Mouse (Mus musculus): Measurements from ENCODE around the gene Gm13290. TPM values are rescaled to one million over a fixed set of nuclear protein-coding genes. Genes with fewer than 3 reads are reported as not detected.

Gm13290 gene
- polyA plus RNA-seq, 1 experiment from 2014 or later, result not detected

Other genes with a start within 250 kb of the Gm13290 start
- not detected in 2 replicates for gene Ifna15, start 215.6 kb upstream of the Gm13290 start, polyA plus RNA-seq (2014; fragmentation: Nextera tagmentation; extraction: Ambion mirVana)
- not detected in 2 replicates for gene Ifna14, start 202.0 kb upstream of the Gm13290 start, polyA plus RNA-seq (2014; fragmentation: Nextera tagmentation; extraction: Ambion mirVana)
- not detected in 2 replicates for gene Ifna9, start 181.4 kb upstream of the Gm13290 start, polyA plus RNA-seq (2014; fragmentation: Nextera tagmentation; extraction: Ambion mirVana)
- gene Ifna12, start 170.5 kb upstream of the Gm13290 start, polyA plus RNA-seq (2014; fragmentation: Nextera tagmentation; extraction: Ambion mirVana), result not detected in 2 replicates
- gene C87499, start 139.4 kb upstream of the Gm13290 start, polyA plus RNA-seq (2014; fragmentation: Nextera tagmentation; extraction: Ambion mirVana), result not detected in 2 replicates
- not detected in 2 replicates for gene Ifna13, start 129.4 kb upstream of the Gm13290 start, polyA plus RNA-seq (2014; fragmentation: Nextera tagmentation; extraction: Ambion mirVana)
- gene Ifna16, start 96.9 kb upstream of the Gm13290 start, polyA plus RNA-seq (2014; fragmentation: Nextera tagmentation; extraction: Ambion mirVana), result not detected in 2 replicates
- gene Ifna2, start 89.9 kb upstream of the Gm13290 start, polyA plus RNA-seq (2014; fragmentation: Nextera tagmentation; extraction: Ambion mirVana), result not detected in 2 replicates
- not detected in 2 replicates for gene Ifnab, start 82.5 kb upstream of the Gm13290 start, polyA plus RNA-seq (2014; fragmentation: Nextera tagmentation; extraction: Ambion mirVana)
- 0.77 and 1.2 TPM in 2 replicates for gene Gm26566, start 52.0 kb upstream of the Gm13290 start, polyA plus RNA-seq (2014; fragmentation: Nextera tagmentation; extraction: Ambion mirVana)
- 136 and 150 TPM in 2 replicates for gene Klhl9, start 51.4 kb upstream of the Gm13290 start, polyA plus RNA-seq (2014; fragmentation: Nextera tagmentation; extraction: Ambion mirVana)
- gene Gm13271, start 19.0 kb upstream of the Gm13290 start, polyA plus RNA-seq (2014; fragmentation: Nextera tagmentation; extraction: Ambion mirVana), result not detected in 2 replicates
- 0.20 and 0.32 TPM in 2 replicates for gene Gm13283, start 13.7 kb upstream of the Gm13290 start, polyA plus RNA-seq (2014; fragmentation: Nextera tagmentation; extraction: Ambion mirVana)
- gene Gm13289, start 3.1 kb downstream of the Gm13290 start, polyA plus RNA-seq (2014; fragmentation: Nextera tagmentation; extraction: Ambion mirVana), result not detected in 2 replicates
- gene Gm13272, start 6.0 kb downstream of the Gm13290 start, polyA plus RNA-seq (2014; fragmentation: Nextera tagmentation; extraction: Ambion mirVana), result not detected in 2 replicates
- not detected in 2 replicates for gene Ifnz, start 8.3 kb downstream of the Gm13290 start, polyA plus RNA-seq (2014; fragmentation: Nextera tagmentation; extraction: Ambion mirVana)
- gene Gm13276, start 11.9 kb downstream of the Gm13290 start, polyA plus RNA-seq (2014; fragmentation: Nextera tagmentation; extraction: Ambion mirVana), result not detected in 2 replicates
- not detected in 2 replicates for gene Gm13277, start 14.8 kb downstream of the Gm13290 start, polyA plus RNA-seq (2014; fragmentation: Nextera tagmentation; extraction: Ambion mirVana)
- gene Gm13278, start 17.7 kb downstream of the Gm13290 start, polyA plus RNA-seq (2014; fragmentation: Nextera tagmentation; extraction: Ambion mirVana), result not detected in 2 replicates
- not detected in 2 replicates for gene Gm13275, start 20.7 kb downstream of the Gm13290 start, polyA plus RNA-seq (2014; fragmentation: Nextera tagmentation; extraction: Ambion mirVana)
- gene Gm13279, start 23.6 kb downstream of the Gm13290 start, polyA plus RNA-seq (2014; fragmentation: Nextera tagmentation; extraction: Ambion mirVana), result not detected in 2 replicates
- 0.40 and 0.82 TPM in 2 replicates for gene Gm13285, start 25.8 kb downstream of the Gm13290 start, polyA plus RNA-seq (2014; fragmentation: Nextera tagmentation; extraction: Ambion mirVana)
- not detected in 2 replicates for gene Gm13287, start 29.4 kb downstream of the Gm13290 start, polyA plus RNA-seq (2014; fragmentation: Nextera tagmentation; extraction: Ambion mirVana)
- gene Gm13288, start 31.7 kb downstream of the Gm13290 start, polyA plus RNA-seq (2014; fragmentation: Nextera tagmentation; extraction: Ambion mirVana), result not detected in 2 replicates
- gene Ifna7, start 42.4 kb downstream of the Gm13290 start, polyA plus RNA-seq (2014; fragmentation: Nextera tagmentation; extraction: Ambion mirVana), result not detected in 2 replicates
- gene Ifna11, start 46.1 kb downstream of the Gm13290 start, polyA plus RNA-seq (2014; fragmentation: Nextera tagmentation; extraction: Ambion mirVana), result not detected in 2 replicates
- gene Ifna6, start 53.6 kb downstream of the Gm13290 start, polyA plus RNA-seq (2014; fragmentation: Nextera tagmentation; extraction: Ambion mirVana), result not detected in 2 replicates
- gene Ifna5, start 61.7 kb downstream of the Gm13290 start, polyA plus RNA-seq (2014; fragmentation: Nextera tagmentation; extraction: Ambion mirVana), result not detected in 2 replicates
- not detected in 2 replicates for gene Ifna4, start 68.0 kb downstream of the Gm13290 start, polyA plus RNA-seq (2014; fragmentation: Nextera tagmentation; extraction: Ambion mirVana)
- gene Ifna1, start 76.3 kb downstream of the Gm13290 start, polyA plus RNA-seq (2014; fragmentation: Nextera tagmentation; extraction: Ambion mirVana), result not detected in 2 replicates
- gene Ifne, start 106.4 kb downstream of the Gm13290 start, polyA plus RNA-seq (2014; fragmentation: Nextera tagmentation; extraction: Ambion mirVana), result not detected in 2 replicates

Measured in hindbrain, embryonic 11.5 days (tissue).